Mouse (Mus musculus) C3H10T1/2 (cell line): ENCODE results near the gene Olfr819. TPM values are rescaled to one million over a fixed set of nuclear protein-coding genes. Genes with fewer than 3 reads are reported as not detected.

ENCODE experiments used
- polyA plus RNA-seq, 2 experiments: library from polyadenylated mRNA; unstranded; fragments of >200 nt; fragmentation: generic; extraction: Trizol; gene quantifications; one replicate each; pipeline ENCODE4 v1.2.1; 2012; ENCODE audit warnings: missing spikeins in 2 of 2

Olfr819 gene
- not detected for polyA plus RNA-seq

DNA sequence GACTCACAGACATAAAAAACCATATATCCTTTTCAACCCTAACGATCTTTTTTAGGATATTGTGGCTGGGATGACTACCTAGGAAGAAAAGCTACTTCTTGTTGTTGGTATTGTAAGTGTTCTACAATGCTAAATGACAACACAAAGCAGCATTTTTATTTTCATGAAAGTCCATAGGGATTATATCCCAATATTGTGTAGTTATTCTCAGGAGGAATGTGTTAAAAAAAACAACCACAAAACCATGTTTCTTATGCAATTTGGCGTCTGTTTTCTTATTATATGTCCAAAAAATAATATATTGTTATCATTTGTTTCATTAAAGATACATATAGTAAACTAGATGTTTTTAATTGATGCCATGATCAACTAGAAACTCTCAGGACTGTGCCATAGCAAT, at the start of gene Olfr819:
TSS of gene Olfr819 (minus strand) at position 101 of the 400 bp plus-strand sequence.

GRCm38 (mm10) chr10:130012321-130012720, 45.3 kb upstream of the Olfr819 start, which contains the start of gene Olfr820:
Olfr820 (plus strand) TSS chr10:130012621.

GRCm38 (mm10) chr10:129984962-129985361, 17.9 kb upstream of the Olfr819 start, which contains the start of gene Gm10310:
Gm10310 (minus strand) TSS chr10:129985062.

DNA sequence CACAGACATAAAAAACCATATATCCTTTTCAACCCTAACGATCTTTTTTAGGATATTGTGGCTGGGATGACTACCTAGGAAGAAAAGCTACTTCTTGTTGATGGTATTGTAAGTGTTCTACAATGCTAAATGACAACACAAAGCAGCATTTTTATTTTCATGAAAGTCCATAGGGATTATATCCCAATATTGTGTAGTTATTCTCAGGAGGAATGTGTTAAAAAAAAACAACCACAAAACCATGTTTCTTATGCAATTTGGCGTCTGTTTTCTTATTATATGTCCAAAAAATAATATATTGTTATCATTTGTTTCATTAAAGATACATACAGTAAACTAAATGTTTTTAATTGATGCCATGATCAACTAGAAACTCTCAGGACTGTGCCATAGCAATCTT, 9.0 kb upstream of the Olfr819 start, which contains the start of gene Olfr247:
TSS of gene Olfr247 (minus strand) at position 101 of the 400 bp plus-strand sequence.

GRCm38 (mm10) chr10:129949000-129949399, 18.1 kb downstream of the Olfr819 start, which contains the start of gene Olfr818:
Olfr818 (minus strand) TSS chr10:129949100.

GRCm38 (mm10) chr10:129915497-129915896, 51.6 kb downstream of the Olfr819 start, which contains the start of gene Olfr816:
Olfr816 (minus strand) TSS chr10:129915597.

Other genes starting within 250 kb of the Olfr819 start
- not detected for gene Olfr805, start 237.9 kb downstream of the Olfr819 start, polyA plus RNA-seq
- gene Olfr806, start 225.3 kb downstream of the Olfr819 start, polyA plus RNA-seq: not detected
- gene Olfr807, start 209.5 kb downstream of the Olfr819 start, polyA plus RNA-seq: not detected
- gene Olfr808, start 201.8 kb downstream of the Olfr819 start, polyA plus RNA-seq: not detected
- not detected for gene Olfr809, start 192.6 kb downstream of the Olfr819 start, polyA plus RNA-seq
- not detected for gene Olfr810, start 172.3 kb downstream of the Olfr819 start, polyA plus RNA-seq
- not detected for gene Olfr811, start 162.9 kb downstream of the Olfr819 start, polyA plus RNA-seq
- not detected for gene Olfr812, start 121.2 kb downstream of the Olfr819 start, polyA plus RNA-seq
- not detected for gene Olfr813, start 111.9 kb downstream of the Olfr819 start, polyA plus RNA-seq
- not detected for gene Olfr814, start 87.4 kb downstream of the Olfr819 start, polyA plus RNA-seq
- gene Olfr815, start 61.4 kb downstream of the Olfr819 start, polyA plus RNA-seq: not detected
- not detected for gene Olfr816, start 51.7 kb downstream of the Olfr819 start, polyA plus RNA-seq
- gene Olfr818, start 18.2 kb downstream of the Olfr819 start, polyA plus RNA-seq: not detected
- gene Olfr247, start 8.9 kb upstream of the Olfr819 start, polyA plus RNA-seq: not detected
- not detected for gene Gm10310, start 17.8 kb upstream of the Olfr819 start, polyA plus RNA-seq
- gene Olfr820, start 45.4 kb upstream of the Olfr819 start, polyA plus RNA-seq: not detected
- not detected for gene Olfr821, start 63.1 kb upstream of the Olfr819 start, polyA plus RNA-seq
- not detected for gene Olfr822, start 103.9 kb upstream of the Olfr819 start, polyA plus RNA-seq
- gene Olfr823, start 148.1 kb upstream of the Olfr819 start, polyA plus RNA-seq: not detected
- not detected for gene Olfr824, start 162.7 kb upstream of the Olfr819 start, polyA plus RNA-seq
- gene Olfr825, start 199.5 kb upstream of the Olfr819 start, polyA plus RNA-seq: not detected
- not detected for gene Olfr826, start 216.9 kb upstream of the Olfr819 start, polyA plus RNA-seq
- not detected for gene Olfr827, start 247.1 kb upstream of the Olfr819 start, polyA plus RNA-seq